Mouse (Mus musculus) cerebellum, postnatal 25 days (tissue): ENCODE measurements around the gene Slc39a11.

Experiments
- DNase-seq, 2 experiments: peaks; one replicate each; pipeline ENCODE4 v3.0.0; 2021; ENCODE audit warnings: mixed read lengths in 2 of 2

The Slc39a11 gene

GRCm38 (mm10) chr11:113649353-113650210 lies at the start of gene Slc39a11:
TSS of gene Slc39a11 (minus strand) at chr11:113650079.
- peak; percentile 81 to 87 for DNase-seq

DNA sequence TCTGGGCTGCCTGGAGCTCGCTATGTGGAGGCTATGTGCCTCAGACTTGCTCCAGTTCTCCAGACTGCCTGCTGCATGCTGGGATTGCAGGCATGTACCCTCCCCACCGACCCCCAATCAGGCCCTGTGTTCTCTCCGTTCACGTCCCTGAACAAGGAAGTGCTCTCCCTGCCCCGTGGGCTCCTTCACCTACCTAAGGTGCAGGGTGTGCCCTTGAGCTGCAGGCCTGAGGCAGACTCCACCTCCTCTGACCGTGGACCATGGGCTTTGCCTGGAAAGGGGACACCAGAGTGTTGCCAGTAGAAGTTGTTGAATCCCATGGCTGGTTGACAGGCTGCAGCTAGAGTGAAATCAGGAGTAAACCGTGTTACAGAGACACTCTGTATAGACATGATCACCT lies 49.8 kb upstream of the Slc39a11 start:
- DNase-seq, result no peak

DNA sequence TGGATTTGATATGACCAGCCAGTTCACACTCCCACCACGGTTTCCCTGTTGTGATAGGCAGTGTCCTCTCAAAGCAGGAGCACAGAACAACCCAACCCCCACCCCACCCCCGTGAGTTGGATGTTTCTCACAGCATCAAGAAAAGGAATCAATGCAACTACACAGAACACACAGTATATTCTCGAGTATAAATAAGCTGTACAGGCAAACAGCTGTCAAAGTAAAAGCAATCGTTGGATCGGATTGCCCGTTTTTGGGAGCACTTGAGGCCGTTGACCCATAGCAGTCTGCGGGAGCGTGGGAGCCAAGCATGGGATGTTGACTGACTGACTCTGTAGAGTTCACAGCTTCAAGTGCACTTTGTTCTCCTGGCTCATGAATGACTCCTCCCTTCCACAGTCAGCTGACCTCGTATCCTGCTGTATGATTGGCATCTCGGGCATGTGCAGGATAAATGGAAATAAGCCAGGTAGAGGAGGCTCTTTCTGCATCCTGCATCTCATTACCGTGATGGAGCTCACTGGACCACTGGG lies 48.2 kb upstream of the Slc39a11 start:
- DNase-seq, result no peak

DNA sequence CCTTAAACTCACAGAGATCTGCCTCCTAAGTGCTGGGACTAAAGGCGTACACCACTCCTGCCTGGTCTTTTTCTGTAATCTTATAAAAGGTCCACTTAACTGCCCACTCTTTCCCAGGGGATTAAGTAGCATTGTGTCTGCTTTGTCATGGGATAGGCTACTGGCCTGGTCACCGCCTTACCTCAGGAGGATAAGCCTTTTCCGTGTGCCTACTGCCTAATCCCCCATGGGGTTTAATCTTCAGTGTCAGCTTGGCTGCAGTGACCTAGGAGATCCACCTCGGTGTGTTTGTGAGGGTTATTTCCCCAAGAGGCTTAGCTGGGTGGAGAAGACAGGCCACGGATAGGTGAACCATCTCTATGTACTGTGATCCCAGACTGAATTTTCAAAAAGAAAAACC lies 47.7 kb upstream of the Slc39a11 start:
- DNase-seq, result no peak

GRCm38 (mm10) chr11:113691851-113692250 lies 42.0 kb upstream of the Slc39a11 start:
- no peak for DNase-seq

- DNase-seq, result no peak
These were observed 41.4 kb upstream of the Slc39a11 start for GRCm38 (mm10) chr11:113691318-113691717.

GRCm38 (mm10) chr11:113690506-113690905 lies 40.6 kb upstream of the Slc39a11 start:
- DNase-seq, result no peak

GRCm38 (mm10) chr11:113687031-113687430 lies 37.2 kb upstream of the Slc39a11 start:
- DNase-seq, result no peak

GRCm38 (mm10) chr11:113684707-113685426 lies 35.0 kb upstream of the Slc39a11 start:
- no peak for DNase-seq

DNA sequence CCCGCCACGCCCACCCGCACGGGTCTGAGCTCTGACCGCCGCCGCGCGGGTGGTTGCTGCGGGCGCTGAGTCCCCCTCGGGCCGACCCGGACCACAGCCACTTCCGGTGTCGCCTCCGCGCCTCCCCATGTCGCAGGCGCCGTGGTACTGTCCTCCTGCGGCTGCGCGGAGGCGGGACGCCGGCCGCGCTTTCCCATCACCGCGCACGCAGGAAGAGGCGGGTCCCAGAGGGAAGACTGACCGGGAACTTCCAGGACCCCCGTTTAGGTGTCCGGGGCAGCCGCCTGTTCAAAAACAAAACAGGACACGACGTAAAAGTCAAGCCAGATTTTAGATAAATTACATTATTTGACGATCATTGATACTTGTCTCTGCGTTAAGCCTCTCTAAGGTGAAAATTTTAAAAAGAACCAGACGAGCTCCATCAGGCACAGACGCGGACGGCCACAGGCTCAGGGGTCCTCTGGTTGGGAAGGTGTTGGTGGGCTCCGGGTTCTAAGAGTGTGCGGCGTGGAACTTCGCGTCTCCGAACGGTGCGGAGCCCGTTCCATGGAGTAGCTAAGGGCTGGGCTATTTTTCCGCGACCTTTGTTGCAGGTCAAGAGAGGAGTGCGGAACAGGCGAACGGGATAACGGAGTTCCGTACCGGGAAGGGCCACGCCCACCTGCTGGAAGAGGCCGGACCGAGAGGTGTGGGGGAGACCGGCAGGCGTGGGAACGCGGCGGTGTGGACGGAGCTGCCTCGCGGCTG lies 34.3 kb upstream of the Slc39a11 start, which contains the start of the genes Fam104a and D11Wsu47e:
TSS of gene Fam104a (minus strand) at position 199 of the 750 bp plus-strand sequence.
TSS of gene D11Wsu47e (plus strand) at position 456 of the 750 bp plus-strand sequence.
- DNase-seq, result peak; percentile 95 to 96

GRCm38 (mm10) chr11:113683627-113683956 lies 33.7 kb upstream of the Slc39a11 start:
- DNase-seq, result no peak

GRCm38 (mm10) chr11:113682897-113683626 lies 33.2 kb upstream of the Slc39a11 start:
- peak in 1 of 2 experiments; percentile 62 for DNase-seq

- DNase-seq, result no peak
These were observed 32.1 kb upstream of the Slc39a11 start for GRCm38 (mm10) chr11:113681979-113682378.

- no peak for DNase-seq
These were observed 31.1 kb upstream of the Slc39a11 start for GRCm38 (mm10) chr11:113680954-113681353.

- peak in 1 of 2 experiments; percentile 49 for DNase-seq
These were observed 28.5 kb upstream of the Slc39a11 start for GRCm38 (mm10) chr11:113678373-113678772.

DNA sequence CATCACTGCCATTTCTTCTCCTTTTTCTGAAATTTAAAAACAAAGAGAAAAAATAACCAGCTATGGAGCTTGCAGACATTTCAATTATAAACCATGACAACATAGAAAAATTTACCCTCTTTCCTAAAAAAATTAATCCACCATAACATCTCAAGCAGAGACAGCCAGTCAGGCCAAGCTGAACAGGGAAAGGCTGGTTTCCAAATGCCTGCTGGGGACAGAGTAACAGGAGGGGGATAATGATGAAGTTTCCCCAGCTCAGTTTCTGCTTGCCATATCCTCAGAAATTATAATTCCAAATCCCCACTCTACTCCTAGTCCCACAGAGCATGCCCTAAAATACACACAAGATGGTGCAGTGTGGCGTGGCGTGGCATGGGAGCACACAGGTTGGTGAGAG lies 27.5 kb upstream of the Slc39a11 start:
- peak in 1 of 2 experiments; percentile 31 for DNase-seq

DNA sequence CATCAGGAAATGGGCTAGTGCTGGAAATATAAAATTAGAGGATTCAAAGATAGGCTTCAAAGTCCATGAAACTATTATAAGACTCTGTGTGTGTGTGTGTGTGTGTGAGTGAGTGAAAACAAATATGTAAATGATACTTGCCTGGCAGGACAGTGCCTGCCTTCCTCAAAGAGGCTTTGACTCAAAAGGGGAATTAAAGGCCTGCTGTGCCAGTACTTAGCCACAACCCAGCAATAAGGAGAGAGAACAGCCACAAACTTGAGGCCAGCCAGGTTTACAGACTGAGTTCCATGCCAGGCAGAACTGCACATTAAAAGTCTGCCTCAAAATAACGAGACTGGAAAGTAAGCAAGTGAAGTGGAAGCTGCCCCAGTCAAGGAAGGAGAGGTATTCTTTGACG lies 27.0 kb upstream of the Slc39a11 start:
- DNase-seq, result no peak

- DNase-seq, result no peak
These were observed 24.7 kb upstream of the Slc39a11 start for GRCm38 (mm10) chr11:113674595-113674994.

DNA sequence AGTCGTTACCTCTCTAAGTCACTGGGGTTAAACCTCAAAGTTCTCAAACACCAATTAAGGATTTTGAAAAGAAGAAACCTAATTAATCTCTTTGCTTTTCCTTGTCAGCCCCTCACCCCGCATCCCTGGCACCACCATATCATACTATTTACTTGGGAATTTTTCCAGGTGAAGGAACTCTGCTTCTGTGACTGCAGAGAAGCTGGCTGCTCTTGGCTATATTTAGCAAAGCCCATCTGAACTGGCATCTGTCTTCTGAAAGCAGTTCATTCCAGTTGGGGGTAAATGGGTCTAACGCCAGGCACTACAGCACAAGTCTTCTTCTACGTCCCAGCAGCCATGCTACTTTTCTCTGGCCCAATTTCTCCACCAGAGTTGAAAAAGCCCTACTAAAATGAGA lies 23.7 kb upstream of the Slc39a11 start:
- DNase-seq, result peak in 1 of 2 experiments; percentile 38

DNA sequence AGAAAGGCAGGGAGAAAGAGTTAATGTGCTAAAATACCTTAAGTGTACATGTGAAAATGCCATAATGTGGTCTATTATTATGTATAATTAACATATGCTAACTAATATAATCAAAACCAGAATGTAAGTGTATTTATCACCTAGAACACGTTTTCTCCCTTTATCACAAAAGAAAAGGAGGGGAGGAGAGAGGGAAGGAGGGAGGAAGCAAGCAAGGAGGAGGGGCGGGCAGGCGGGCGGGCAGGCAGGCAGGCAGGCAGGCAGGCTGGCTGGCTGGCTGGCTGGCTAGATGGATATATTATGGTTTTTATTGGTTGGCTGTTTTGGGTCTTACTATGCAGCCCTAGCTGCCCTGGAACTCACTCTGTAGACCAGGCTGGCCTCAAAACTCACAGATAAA lies 19.8 kb upstream of the Slc39a11 start:
- no peak for DNase-seq

DNA sequence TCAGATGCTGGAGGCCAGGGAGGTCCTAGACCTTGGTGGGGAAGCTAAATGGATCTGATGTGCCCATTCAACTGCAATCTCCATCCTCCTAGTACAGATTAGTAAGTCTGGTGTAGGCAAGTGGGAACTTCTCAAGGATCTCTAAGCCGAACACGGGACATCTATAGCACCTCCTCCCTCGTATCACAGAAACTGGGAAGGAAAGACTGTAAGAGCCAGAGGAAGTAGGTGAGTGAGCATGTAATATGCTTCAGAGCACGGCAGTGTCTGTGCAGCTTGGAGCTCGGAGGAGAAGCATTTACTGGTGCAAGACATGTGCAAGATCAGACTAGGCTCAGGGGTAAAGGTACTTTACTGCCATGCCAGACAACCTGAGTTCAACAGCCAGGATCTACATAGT lies 19.0 kb upstream of the Slc39a11 start:
- no peak for DNase-seq

DNA sequence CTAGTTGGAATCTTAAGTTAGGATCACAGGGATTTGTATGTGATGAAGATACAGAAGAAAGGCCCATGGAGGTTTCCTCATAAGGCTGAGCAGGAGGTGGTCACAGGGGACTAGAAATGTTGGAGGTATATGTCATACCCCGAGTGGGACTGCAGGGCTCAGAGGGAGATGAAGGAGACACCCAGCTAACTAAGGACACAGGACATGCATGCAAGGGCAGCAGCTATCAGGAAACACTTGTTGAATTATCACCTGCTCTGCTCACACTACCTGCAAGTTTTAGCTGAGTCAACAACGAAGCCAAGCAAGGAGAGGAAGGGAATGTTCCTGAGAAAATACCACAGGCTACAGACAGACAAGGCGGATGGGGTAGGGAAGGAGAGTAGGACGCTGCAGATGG lies 17.8 kb upstream of the Slc39a11 start:
- no peak for DNase-seq
